Mouse (Mus musculus): ENCODE measurements around the gene Myo16.
A peak's percentile ranks its signal among the peaks of the same experiment; 100 is the strongest.

Gene Myo16

DNA sequence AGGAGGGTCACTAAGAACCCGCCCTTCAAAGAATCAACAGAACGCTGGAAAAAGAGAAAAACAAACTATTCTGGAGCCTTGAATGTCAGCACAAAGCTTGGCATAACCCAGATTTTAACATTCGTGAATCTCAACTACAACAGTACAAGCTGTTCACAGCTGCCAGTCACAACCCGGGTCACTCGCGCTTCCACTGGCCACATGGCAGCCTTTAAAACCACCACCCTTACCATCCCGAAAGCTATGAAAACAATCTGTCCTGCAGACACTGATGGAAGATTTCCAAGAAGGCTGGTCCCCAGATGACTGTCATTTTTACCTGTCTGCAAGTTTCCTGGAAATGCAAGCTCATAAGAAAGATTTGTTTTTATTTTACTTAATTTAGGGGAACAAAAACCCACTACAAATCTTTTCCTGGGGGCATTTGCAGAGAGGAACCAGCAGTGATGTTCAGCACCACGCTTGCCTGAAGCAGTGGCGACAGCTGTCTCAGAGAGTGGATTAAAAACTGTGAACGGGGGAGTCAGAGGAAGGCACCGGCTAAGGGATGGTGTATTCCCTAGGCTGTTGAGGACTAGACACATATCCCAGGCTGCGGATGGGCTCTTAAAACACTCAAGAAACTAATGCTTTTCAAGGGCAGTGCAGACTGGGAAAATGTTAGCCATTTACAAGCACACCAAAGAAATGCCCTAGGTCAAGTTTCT is 154.2 kb downstream of the Myo16 start:
- no peak for DNase-seq

DNA sequence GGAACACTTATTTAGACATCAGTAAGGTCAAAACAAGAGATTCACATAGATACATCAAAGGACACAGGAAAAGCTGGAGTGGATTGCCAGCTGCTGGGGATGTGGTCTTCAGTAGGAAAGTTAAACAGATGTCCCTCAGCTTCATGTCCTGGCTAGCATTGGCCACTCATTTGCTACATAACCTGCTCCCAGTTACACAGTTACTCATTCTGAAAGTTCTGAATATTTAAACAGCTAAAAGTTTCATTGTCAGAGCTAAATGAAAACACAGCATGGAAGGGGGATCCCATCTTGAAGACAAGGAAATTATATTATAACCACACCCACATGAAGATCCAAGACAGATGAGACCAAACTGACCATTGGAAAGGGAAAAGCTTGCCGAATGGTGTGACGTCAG is 156.8 kb downstream of the Myo16 start:
- no peak for DNase-seq

DNA sequence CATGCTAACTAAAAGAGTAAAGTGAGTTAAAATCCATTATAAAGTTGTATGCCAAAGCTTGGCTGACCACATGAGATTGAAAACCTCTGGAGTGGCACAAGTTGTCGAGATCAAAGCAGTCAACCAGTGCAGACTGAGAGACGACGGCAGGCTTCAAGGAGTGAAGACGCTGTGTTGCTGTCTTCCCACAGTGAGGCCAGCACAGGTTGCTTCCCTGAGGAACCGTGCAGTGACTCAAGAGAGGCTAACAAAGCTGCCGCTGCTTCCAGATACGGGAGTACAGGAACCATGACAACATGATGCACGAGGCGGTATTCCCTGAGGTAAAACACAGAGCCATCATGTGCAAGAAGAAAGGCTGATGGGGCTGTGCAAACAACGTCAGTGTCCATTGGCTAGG is 158.6 kb downstream of the Myo16 start:
- DNase-seq = no peak

DNA sequence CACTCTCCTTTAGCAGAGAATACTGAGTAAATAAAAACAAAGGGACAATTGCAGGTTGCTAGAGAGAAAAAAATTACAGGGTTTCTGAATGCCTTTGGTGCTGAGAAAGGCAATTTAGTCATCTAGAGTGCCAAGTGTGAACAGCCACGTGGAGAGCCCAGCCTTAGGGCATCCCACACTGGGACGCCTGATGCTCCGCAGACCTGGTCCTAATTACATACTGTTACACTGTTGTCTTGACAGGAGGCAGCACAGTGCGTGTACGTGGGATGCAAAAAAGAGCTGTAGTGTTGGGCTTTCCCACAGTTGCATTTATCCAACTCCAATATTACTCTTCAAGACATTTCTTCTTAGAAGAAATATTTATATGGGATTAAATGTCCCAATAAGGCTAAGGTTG is 162.5 kb downstream of the Myo16 start:
- peak in 1 of 2 experiments; percentile 8 for DNase-seq

DNA sequence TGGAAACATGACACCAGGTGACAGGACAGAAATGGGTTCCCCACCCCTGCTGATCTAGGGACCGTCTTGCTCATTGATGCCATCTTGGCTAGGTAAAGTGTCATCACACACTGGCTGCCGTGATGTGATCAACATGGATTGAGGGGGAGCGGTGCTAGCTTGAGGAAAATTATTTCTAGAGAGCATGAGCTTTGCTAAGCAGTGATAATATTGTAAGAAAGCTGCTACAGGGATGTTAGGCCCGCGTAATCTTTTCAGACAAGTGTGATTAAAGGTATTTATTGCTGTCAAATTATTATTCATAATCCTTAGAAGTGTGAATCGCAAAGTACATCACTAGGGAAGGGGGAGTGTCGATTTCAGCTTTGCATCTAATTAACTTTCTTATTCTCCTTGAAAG is 164.4 kb downstream of the Myo16 start:
- DNase-seq = no peak

DNA sequence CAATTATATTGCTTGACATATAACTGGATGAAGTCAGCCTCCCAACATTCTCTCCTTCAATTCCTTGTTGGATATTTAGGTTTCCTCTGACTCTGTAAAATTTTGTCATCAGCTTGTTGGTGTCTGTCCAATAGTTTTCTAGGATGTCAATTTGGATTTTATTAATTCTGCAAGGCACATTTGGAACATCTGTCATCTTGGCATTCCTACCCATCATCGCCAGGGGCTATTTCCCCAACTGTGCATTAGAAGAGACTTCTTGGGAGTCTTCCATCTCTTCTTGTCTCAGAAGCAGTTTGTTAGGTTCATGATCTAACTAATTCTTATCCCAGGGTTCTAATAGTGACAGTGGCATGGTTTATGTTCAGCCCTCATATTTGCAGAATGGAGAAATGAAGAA is 196.7 kb downstream of the Myo16 start:
- DNase-seq = no peak

DNA sequence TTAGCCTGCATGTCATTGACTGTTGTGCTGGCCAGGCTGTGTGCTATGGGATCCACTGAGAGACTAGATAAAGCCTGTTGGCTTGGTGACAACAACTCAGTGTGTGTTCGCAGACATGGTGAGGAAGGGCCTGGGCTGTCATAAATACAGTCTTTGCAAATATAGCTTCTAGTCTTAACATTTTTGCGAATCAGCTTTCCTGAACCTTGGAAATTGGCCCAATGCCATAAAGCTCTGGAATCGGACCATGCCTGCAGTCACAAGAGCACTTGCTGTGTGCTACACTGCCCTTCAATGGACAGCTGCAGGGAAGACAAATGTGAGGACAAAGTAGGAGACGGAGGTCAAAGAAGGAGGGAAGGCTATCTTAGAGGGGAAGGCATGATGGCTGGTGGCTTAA is 205.0 kb downstream of the Myo16 start:
- DNase-seq = no peak

DNA sequence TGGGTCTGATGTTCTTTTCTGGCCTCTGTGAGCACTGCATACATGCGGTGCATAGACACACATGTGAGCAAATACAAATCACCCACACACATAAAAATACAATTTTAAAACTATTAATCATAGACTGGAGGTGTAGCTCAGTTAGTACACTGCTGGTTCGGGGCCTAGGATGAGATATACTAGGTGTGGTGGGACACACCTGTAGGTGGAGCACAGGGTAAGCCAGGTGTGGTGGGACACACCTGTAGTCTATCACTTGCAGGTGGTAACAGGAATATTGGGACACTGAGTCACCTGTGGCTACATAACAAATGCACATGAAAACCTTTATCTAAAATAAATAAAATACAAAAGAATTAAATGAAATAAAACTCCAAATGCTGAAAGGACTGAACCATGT is 209.2 kb downstream of the Myo16 start:
- DNase-seq = no peak

DNA sequence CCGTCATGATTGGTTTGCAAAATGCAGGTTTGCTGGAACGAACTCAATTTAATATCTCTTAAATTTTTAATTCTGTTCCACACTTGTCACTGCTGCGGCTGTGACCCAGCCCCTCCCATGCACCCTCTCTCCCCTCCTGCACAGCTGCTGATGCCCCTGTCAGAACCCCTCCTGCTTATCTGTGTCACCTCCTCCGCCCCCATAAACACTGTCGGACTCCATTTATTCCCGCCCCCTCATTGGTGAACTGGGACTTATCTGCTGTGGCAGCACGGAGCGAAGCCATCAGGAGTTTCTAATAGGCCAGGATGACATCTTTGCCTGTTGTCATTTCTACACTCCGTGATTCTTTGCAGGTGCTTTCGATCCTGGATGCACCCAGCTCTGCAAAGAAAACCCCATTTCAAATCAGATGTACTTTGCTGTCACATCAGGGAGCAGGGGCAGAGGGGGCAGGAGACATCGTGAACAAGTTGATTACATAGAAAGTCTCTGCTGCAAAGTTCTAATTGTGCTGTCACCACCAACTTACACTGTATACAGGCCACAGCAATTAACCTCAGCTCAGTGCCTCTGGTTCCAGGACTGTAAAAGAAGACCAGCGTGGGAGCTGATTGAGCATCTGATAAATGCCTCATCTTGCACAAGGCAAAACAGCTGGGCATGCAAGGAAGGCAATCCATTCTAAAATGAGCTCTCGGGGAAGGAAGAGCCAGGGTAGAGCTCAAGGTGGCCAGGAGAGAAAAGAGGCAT is 210.1 kb downstream of the Myo16 start:
- DNase-seq = no peak

DNA sequence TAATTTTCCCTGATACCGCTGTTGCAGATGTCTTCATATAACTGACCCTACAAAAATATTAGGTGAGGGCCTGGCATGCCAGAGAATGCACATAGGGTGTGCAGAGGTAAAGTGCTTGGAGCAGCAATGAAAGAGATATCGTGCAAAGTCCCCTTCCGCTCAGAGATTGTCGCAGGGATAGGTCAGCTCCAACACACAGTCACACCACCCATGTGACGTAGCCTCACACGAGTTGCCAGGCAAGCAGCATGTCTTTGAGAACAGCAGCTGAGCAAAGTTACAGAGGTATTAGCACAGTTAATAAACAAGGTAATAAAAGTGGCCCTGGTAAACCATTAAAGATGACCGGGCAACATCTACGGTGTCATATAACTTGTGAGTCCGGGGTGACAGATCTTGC is 212.4 kb downstream of the Myo16 start:
- DNase-seq = no peak

DNA sequence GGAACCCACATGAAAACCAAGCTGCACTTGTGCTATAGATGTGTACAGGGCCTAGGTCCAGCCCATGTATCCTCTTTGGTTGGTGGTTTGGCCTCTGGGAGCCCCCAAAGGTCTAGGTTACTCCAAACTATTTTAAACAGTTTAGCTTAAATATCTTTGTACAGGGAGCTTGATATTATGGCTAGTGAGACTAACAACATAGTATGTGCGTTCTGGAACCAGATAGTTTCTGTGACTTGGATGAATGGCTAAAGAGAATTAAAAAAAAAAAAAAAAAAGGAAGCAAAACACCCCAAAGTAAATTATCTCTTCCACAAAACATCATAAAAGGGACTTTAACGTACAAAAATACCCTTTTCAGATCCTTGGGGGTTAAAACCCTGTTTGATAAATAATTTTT is 218.9 kb downstream of the Myo16 start:
- no peak for DNase-seq

DNA sequence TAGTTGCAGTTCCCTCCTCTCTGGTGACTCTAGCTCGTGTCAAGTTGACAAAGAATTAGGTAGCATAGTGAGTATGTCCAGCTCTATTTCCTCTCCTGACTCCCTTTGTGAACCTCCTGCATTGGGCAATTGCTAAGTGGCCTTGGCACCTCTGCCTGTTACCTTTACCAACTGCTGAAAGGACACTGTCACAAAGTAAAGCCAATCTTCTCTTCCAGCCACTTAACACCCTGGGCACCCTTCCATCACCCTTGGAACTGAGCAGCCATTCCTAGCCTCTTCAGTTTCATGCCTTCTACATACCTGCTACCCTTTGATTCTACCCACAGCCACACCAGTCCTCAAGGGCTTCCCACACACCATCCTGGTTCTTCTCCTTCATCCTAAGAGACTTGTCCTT is 233.4 kb downstream of the Myo16 start:
- DNase-seq = no peak

DNA sequence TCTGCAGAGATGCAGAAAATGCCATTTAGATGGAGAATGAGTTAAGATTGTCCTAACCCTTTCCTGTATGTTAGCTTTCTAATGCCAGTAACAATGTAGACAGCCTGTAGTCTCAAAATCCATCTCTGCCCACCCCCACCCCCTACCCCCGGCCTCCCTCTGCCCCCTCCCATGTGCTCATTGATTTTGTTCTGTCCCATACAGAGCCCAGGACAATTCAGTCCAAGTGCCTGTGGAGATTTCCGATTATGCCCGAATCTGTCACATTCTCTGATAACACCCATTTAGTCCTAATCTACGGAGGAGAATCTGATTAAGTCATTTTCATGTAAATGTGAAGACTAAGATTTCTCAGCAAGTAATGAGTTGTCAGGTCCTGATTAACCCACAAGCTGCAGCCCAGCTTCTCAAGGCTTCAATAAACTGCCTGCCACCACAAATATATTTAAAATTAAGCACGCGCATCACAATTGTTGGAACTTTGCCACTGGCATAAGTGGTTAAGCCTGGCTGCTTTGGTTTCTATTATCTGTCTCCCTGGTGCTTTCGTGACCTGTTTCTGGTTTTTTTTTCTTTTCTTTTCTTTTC is 237.5 kb downstream of the Myo16 start:
- no peak for DNase-seq

DNA sequence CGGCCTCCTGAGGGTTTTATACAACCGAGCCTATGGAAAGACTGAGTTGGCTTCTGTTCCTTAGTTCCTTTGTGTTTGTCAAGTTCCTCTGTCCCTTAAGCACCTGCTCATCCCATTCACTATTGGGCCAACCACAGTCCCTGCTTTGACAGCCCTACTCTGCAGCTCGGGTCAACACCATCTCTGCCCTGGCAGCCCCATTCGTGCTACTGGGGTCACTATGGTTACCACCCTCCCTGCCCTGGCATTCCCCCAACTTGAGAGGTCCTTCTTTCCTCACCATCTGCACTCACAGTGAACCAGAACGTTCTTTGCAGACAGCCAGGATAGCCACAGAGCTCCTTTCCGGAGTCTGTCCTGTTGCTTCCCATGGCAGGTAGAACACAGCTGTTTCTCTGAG is 238.2 kb downstream of the Myo16 start:
- DNase-seq = no peak

DNA sequence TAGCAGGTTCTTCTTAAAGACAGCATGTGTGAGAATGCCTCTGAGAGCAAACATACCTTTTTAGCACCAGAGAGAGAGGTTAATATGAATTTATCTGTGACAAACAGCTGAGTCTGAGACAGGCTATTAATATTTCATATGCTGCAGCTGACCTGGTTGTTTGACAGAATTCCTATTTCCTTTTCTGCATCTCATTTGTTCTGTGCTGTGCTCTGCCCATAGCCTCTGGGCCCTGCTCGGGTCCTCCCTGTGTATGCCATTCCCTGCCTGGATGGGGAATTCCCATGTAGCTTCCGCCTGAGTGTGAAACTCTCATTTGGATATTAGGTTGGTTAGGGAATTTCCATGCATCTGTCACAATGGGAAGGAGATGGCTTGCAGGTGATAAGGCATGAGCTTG is 240.8 kb downstream of the Myo16 start:
- DNase-seq = no peak

DNA sequence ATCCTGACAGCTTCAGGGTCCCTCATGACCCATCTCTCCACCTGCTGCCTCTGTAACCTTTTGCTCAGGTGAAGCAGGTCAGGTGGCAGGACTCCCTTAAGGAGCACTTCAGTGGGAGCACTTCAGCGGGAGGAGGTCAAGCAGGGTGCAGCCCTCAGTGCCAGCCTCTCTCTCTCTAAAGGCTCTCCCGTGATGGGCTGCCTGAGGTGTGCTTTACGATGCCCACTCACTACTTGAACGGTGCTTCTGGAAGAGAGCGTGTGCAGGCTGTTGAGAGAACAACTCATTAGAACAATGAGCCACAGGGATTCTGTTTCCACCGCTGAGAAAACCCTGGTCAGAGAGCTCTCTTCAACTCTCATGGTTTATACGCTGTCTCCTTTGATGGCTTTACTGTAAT is 241.4 kb downstream of the Myo16 start:
- no peak for DNase-seq

DNA sequence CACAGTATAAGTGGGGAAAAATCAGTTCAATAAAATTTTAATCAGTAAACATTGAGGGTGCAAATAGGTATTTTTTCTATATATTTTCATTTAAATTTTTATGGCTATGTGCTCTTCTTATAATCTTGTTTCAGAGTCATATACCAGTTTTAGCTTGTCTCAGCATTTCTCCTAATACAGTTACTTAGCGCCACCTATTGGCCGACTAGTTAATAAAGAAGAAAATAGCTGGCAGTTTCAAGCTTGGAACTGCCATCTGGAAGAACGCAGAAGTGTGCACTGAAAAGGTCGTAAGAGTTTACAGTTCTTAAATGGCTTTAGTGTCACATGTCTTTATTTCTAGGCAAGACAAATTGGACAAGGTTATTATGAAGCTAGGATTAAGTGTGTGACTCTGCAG is 248.9 kb downstream of the Myo16 start:
- DNase-seq = peak; percentile 41 to 57

DNA sequence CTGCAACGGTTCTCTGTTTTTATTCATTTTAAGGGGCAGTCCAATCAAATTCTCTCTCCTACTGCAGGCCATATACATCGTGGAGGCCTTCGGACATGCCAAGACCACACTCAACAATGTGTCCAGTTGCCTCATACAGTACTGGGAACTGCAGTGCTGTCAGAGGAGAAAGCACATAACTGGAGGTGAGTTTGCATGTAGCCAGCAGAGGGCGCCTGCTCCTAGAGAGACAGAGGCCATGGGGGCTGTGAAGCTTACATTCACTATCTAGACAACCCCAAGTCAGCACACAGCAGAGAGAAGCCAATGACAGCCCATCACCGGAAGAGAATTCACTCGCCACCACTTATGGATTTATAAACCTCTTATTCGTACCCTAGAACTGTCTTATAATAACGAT is 251.8 kb downstream of the Myo16 start:
- DNase-seq = peak; percentile 37 to 49

DNA sequence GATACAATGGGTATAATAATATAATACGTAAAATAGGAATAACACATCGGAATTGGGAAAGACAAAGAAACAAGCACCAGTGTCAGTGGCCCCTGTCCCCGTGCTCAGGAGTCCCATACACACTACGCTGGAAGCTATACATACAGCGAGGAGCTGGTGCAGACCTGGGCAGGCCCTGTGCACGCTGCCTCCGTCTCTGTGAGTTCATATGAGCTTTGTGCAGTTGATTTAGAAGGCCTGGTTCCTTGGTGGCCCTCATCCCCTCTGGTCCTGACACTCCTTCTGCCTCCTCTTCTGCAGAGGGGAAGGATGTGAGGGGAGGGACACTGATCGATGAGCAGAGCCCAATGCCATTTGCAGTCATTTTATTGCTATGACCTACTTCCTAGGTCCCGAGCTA is 255.3 kb downstream of the Myo16 start:
- no peak for DNase-seq

DNA sequence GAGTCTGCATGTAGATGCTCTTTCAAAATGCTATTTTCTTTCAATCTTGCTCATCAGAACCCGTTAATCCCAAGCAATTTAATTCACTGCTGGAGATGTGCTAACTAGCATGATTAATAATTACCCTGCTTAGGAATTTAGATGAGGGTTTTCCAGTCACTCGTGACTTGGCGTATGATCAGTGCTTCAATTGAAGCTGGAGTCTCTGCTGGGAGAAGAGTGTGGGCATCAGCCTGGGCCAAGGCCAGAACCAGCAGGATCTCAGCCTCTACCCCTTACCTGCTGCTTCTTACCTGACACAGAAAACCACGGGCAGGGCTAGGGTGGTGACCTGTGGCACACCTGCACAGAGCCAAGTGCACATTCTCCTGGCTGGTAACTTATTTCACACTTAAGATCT is 257.8 kb downstream of the Myo16 start:
- no peak for DNase-seq

DNA sequence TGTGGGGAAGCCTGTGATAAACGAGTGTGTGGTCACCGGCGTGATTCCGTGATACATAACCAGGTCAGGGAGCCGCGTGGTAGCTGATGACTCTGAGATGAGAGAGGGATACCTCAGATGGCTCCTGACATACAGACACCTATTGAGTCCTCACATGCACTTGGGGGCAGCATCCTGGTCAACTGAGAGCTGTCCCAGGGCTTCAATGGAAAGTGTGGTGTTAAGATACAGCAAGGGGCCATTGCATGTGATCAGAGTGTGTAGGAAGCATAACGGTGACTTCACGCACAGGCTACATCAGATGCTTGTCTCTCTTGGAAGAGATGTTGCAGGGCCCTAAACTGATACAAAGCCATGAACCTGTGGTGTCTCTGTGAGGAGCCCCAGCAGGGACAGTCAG is 260.2 kb downstream of the Myo16 start:
- DNase-seq = no peak

DNA sequence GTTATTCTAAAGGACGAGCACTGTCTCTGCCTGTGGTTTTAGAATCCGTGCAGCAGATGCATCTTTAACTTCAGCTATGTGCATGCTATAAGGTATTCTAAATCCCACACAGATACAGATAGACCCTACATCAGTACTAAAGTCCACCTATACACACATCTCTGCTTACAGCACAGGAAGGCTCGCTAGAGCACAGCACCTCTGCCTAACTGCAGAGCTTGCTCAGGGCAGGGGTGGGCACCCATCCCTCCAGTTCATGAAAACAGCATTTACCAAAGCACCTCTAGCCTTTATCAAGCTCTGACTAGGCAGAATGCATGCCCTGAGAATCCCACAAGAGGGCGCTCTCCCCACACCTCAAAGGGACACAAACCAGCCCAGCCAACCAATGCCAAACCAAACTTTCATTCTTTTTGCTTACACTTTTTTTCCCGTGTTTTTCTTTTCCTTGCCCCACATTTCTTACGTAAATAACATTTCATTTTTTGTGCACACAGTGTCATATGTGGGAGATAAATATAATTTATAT is 261.0 kb downstream of the Myo16 start:
- peak; percentile 55 to 64 for DNase-seq

DNA sequence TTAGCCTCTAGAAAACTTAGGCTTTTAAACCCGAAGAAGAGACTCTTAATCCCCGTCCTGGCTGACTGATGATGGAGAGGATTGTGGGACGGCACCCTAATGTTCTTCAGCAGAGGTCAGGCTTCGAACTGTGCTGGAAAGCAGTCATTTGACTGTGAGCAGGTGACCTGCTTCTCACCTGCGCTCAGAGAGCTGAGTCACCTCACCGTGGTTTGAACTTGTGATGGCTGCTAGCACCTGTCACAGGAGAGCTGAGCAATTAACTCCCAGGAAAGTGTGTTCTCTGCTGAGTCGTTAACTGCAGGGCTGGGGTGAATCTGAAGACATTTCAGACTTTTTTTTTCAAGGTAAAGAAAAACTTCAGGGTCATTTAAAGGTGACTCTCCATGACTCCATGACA is 261.6 kb downstream of the Myo16 start:
- no peak for DNase-seq

DNA sequence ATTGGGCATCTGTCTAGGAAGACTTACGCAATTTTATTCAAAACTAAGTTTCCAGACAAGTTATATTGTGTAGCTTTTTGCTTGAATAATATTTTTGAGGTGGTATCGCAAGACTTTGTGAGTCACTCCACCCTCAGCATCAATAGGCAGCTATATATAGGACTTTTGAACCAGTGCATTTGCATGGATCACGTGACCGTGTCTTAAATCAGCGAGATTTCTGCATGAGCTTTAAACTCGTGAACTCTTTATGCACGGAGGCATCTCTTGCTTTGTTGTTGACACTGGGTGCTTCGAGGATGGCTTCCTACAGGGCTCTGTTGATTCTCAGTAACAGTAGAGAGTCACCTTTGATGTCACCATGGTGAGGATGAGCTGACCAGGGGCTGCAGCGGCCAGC is 262.2 kb downstream of the Myo16 start:
- DNase-seq = no peak
